Mouse (Mus musculus): ENCODE data around the gene R3hdml. TPM values are rescaled to one million over a fixed set of nuclear protein-coding genes. Genes with fewer than 3 reads are reported as not detected.

R3hdml gene
- polyA plus RNA-seq, 1 experiment from 2014 or later = 29.5 TPM

DNA sequence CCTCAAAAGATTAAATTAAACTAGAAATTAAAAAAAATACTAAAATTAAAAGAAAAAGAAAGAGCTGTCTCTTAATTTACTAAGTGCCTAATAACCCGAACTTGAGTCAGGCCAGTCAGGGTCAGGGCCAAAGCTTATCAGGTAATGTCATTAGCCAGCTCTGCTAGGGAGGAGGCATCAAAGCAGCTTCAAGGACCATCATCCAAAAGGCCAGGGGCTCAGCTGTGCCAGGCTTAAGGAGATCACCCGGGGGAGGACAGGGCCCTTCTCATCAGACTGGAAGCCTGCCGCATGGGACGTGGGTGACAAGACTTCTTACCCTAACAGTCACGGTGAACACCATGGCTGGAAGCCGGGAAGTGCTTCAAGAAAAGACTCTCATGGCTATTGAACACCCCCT is 24.5 kb upstream of the R3hdml start:
- Histone ChIP-seq H3K9me3 (ENCODE audit: control insufficient read depth, low read length) (no peaks in the 10 kb centered on the region), H3K27me3 (ENCODE audit: control insufficient read depth, insufficient read depth, low read length) (no peaks in the 10 kb centered on the region), H3K4me1 (ENCODE audit: control insufficient read depth, insufficient read depth, low read length) (peaks cover 6% of the 10 kb centered on the region), H3K9ac (ENCODE audit: low read depth, low read length) (no peak overlapping the region), H3K27ac (ENCODE audit: low read depth, low read length) (no peak overlapping the region), H3K36me3 (ENCODE audit: control insufficient read depth, insufficient read depth, low read length) (peaks cover 13% of the 10 kb centered on the region), H3K4me2 (replicated peaks; ENCODE audit: low read depth, low read length) (no peak overlapping the region), H3K4me3 (ENCODE audit: low read length) (no peak overlapping the region)
- ATAC-seq (ENCODE audit: low FRiP score, low TSS enrichment) = no peak
- 92% methylated on average over 6 of the region's 6 CpGs for WGBS

GRCm38 (mm10) chr2:163468866-163469265 is 23.3 kb upstream of the R3hdml start:
- peaks cover 6% of the 10 kb centered on the region for H3K4me1 ChIP-seq (ENCODE audit: control insufficient read depth, insufficient read depth, low read length)
- ATAC-seq (ENCODE audit: low FRiP score, low TSS enrichment) = no peak
- no peak overlapping the region for H3K4me3 ChIP-seq (ENCODE audit: low read length)
- no peak overlapping the region for H3K9ac ChIP-seq (ENCODE audit: low read depth, low read length)
- 94% methylated on average over 6 of the region's 6 CpGs for WGBS
- H3K4me2 ChIP-seq (replicated peaks; ENCODE audit: low read depth, low read length) = no peak overlapping the region
- no peak overlapping the region for H3K27ac ChIP-seq (ENCODE audit: low read depth, low read length)
- peaks cover 13% of the 10 kb centered on the region for H3K36me3 ChIP-seq (ENCODE audit: control insufficient read depth, insufficient read depth, low read length)
- no peaks in the 10 kb centered on the region for H3K9me3 ChIP-seq (ENCODE audit: control insufficient read depth, low read length)
- H3K27me3 ChIP-seq (ENCODE audit: control insufficient read depth, insufficient read depth, low read length) = no peaks in the 10 kb centered on the region

GRCm38 (mm10) chr2:163469711-163470110 is 22.4 kb upstream of the R3hdml start:
- H3K27ac ChIP-seq (ENCODE audit: low read depth, low read length) = no peak overlapping the region
- no peak for ATAC-seq (ENCODE audit: low FRiP score, low TSS enrichment)
- 94% methylated on average over 15 of the region's 15 CpGs for WGBS
- H3K4me3 ChIP-seq (ENCODE audit: low read length) = no peak overlapping the region
- peaks cover 13% of the 10 kb centered on the region for H3K36me3 ChIP-seq (ENCODE audit: control insufficient read depth, insufficient read depth, low read length)
- no peak overlapping the region for H3K4me2 ChIP-seq (replicated peaks; ENCODE audit: low read depth, low read length)
- no peaks in the 10 kb centered on the region for H3K9me3 ChIP-seq (ENCODE audit: control insufficient read depth, low read length)
- no peak overlapping the region for H3K9ac ChIP-seq (ENCODE audit: low read depth, low read length)
- H3K4me1 ChIP-seq (ENCODE audit: control insufficient read depth, insufficient read depth, low read length) = peaks cover 6% of the 10 kb centered on the region
- no peaks in the 10 kb centered on the region for H3K27me3 ChIP-seq (ENCODE audit: control insufficient read depth, insufficient read depth, low read length)

- Histone ChIP-seq H3K9ac (ENCODE audit: low read depth, low read length) (no peak overlapping the region), H3K27me3 (ENCODE audit: control insufficient read depth, insufficient read depth, low read length) (no peaks in the 10 kb centered on the region), H3K4me1 (ENCODE audit: control insufficient read depth, insufficient read depth, low read length) (peaks cover 6% of the 10 kb centered on the region), H3K36me3 (ENCODE audit: control insufficient read depth, insufficient read depth, low read length) (peaks cover 13% of the 10 kb centered on the region), H3K27ac (ENCODE audit: low read depth, low read length) (no peak overlapping the region), H3K4me2 (replicated peaks; ENCODE audit: low read depth, low read length) (peak overlapping the region; percentile 88; the same call in 1 of the 2 replicates), H3K9me3 (ENCODE audit: control insufficient read depth, low read length) (no peaks in the 10 kb centered on the region), H3K4me3 (ENCODE audit: low read length) (no peak overlapping the region)
- WGBS = 78% methylated on average over 3 of the region's 3 CpGs
- no peak for ATAC-seq (ENCODE audit: low FRiP score, low TSS enrichment)
Measured at GRCm38 (mm10) chr2:163471136-163471535, 21.0 kb upstream of the R3hdml start.

DNA sequence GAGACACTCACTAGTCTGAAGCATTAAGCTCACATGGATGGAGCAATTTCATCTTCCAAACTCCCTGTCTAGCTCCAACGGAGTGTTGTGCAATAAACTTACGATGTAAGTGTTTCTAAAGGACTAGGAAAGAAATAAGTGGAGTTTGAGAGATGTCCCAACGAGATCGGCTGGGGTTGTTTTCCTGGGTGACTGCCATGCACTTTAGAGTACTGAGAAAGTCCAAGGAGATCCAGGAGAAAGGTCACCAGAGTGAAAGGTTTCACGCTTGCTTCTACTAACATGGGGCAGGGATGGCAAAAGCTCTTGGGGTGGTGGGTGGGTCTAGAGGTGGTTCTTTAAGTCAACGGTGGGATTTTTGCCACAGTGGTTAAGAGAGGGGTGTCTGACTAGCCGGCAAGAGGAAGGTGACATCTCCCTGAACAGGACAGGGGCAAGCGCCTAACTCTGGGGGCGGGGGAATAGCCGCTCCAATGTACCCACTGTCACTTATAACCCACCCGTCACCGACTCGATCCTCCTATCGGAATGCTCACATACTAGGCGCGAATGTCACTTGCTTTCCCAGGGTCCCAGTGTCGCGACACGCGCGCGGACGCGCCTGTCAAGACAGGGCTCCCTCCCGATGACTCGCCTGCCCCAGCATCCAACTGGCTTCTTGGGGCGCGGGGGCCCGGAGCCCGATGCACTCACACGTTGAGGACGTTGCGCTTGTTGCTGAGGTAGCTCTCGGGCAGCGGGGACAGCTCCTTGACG is 20.2 kb upstream of the R3hdml start:
- Histone ChIP-seq H3K9me3 (ENCODE audit: control insufficient read depth, low read length) (no peaks in the 10 kb centered on the region), H3K27me3 (ENCODE audit: control insufficient read depth, insufficient read depth, low read length) (no peaks in the 10 kb centered on the region), H3K4me2 (replicated peaks; ENCODE audit: low read depth, low read length) (peak overlapping the region; percentile 88), H3K4me3 (ENCODE audit: low read length) (peak overlapping the region; percentile 90), H3K9ac (ENCODE audit: low read depth, low read length) (peak overlapping the region; percentile 78), H3K27ac (ENCODE audit: low read depth, low read length) (no peak overlapping the region; the same call in 1 of the 2 replicates), H3K4me1 (ENCODE audit: control insufficient read depth, insufficient read depth, low read length) (peaks cover 6% of the 10 kb centered on the region), H3K36me3 (ENCODE audit: control insufficient read depth, insufficient read depth, low read length) (peaks cover 13% of the 10 kb centered on the region)
- peak; percentile 62 for ATAC-seq (ENCODE audit: low FRiP score, low TSS enrichment)
- WGBS = 5% methylated on average over 36 of the region's 36 CpGs

- no peaks in the 10 kb centered on the region for H3K27me3 ChIP-seq (ENCODE audit: control insufficient read depth, insufficient read depth, low read length)
- H3K4me3 ChIP-seq (ENCODE audit: low read length) = peak within 1 kb of the TSS; percentile 90
- H3K9ac ChIP-seq (ENCODE audit: low read depth, low read length) = peak within 1 kb of the TSS; percentile 78
- WGBS = under 1% methylated on average over 30 of the region's 30 CpGs
- peak; percentile 95 for ATAC-seq (ENCODE audit: low FRiP score, low TSS enrichment)
- peaks cover 6% of the 10 kb centered on the region for H3K4me1 ChIP-seq (ENCODE audit: control insufficient read depth, insufficient read depth, low read length)
- peaks cover 13% of the 10 kb centered on the region for H3K36me3 ChIP-seq (ENCODE audit: control insufficient read depth, insufficient read depth, low read length)
- no peak within 1 kb of the TSS; the same call in 1 of the 2 replicates for H3K27ac ChIP-seq (ENCODE audit: low read depth, low read length)
- H3K4me2 ChIP-seq (replicated peaks; ENCODE audit: low read depth, low read length) = peak within 1 kb of the TSS; percentile 88
- H3K9me3 ChIP-seq (ENCODE audit: control insufficient read depth, low read length) = no peaks in the 10 kb centered on the region
Measured at GRCm38 (mm10) chr2:163472466-163472851, 19.7 kb upstream of the R3hdml start, which contains the start of gene Fitm2. TSS of gene Fitm2 (minus strand) at chr2:163472629.

DNA sequence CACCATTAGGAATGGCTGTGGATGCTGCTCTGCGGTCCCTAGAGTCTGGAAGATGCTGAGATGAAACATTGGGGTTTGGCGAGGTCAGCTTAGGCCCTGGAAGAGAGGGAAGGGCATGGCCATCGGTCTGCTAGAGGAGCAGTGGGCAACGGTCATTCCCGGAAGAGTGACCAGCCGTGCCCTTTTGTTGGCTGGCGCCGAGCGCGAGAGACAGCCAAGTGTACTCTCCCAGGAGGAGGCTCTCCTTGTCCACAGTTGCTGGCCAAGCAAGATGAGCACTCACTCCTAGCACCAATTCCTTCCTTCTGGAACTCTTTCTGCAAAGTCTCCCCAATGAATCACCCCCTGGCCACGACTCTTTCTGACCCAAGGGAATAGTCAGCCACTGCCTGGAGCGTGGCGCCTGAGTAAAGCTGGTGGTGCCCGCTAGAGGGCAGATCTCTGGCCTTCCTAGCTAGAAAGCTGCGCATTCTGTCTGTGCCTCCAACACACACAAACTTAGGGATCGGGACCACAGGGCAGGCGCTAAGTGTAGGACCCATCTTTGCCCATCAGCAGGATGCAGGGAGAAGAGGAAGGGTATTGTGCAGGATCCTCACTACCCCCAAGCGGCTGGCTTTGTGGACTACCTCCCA is 11.8 kb upstream of the R3hdml start:
- H3K9me3 ChIP-seq (ENCODE audit: control insufficient read depth, low read length) = no peaks in the 10 kb centered on the region
- peaks cover 8% of the 10 kb centered on the region for H3K27me3 ChIP-seq (ENCODE audit: control insufficient read depth, insufficient read depth, low read length)
- WGBS = 52% methylated on average over 18 of the region's 18 CpGs
- H3K36me3 ChIP-seq (ENCODE audit: control insufficient read depth, insufficient read depth, low read length) = no peaks in the 10 kb centered on the region
- peaks cover 5% of the 10 kb centered on the region for H3K4me1 ChIP-seq (ENCODE audit: control insufficient read depth, insufficient read depth, low read length)
- no peak overlapping the region for H3K4me3 ChIP-seq (ENCODE audit: low read length)
- H3K9ac ChIP-seq (ENCODE audit: low read depth, low read length) = no peak overlapping the region
- H3K27ac ChIP-seq (ENCODE audit: low read depth, low read length) = no peak overlapping the region
- H3K4me2 ChIP-seq (replicated peaks; ENCODE audit: low read depth, low read length) = no peak overlapping the region; the same call in 1 of the 2 replicates
- ATAC-seq (ENCODE audit: low FRiP score, low TSS enrichment) = no peak

DNA sequence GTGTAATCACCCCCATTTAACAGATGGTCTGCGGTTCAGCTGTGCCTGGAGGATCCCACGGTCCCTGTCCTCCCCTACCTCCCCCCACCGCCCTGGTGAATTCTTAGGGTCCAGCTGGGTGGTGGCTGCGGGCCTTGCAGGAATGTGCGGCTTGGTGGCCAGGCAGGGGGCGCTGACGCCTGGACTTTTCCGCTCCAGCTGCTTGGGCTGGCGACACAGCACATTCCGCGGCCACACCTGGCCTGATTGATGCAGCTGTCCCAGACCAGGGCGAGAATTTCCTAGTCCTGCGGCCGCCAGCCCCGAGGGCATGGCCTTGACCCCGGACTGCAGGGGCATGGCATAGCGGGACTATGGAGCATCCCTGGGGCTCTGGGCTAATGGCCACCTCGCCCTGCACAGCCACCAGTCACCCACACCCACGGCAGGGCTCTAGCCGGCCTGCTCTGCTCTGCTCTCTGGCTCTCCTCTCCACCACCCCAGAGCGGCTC is 10.5 kb upstream of the R3hdml start:
- peak; percentile 76 for ATAC-seq (ENCODE audit: low FRiP score, low TSS enrichment)
- Histone ChIP-seq H3K4me3 (ENCODE audit: low read length) (peak overlapping the region; percentile 20; the same call in 1 of the 2 replicates), H3K9me3 (ENCODE audit: control insufficient read depth, low read length) (no peaks in the 10 kb centered on the region), H3K4me2 (replicated peaks; ENCODE audit: low read depth, low read length) (peak overlapping the region; percentile 51), H3K9ac (ENCODE audit: low read depth, low read length) (0 out of 2 replicates have a peak overlapping the region, but pooled peaks have one; percentile 5), H3K27ac (ENCODE audit: low read depth, low read length) (no peak overlapping the region), H3K27me3 (ENCODE audit: control insufficient read depth, insufficient read depth, low read length) (peaks cover 8% of the 10 kb centered on the region), H3K36me3 (ENCODE audit: control insufficient read depth, insufficient read depth, low read length) (no peaks in the 10 kb centered on the region), H3K4me1 (ENCODE audit: control insufficient read depth, insufficient read depth, low read length) (peaks cover 8% of the 10 kb centered on the region)
- 2% methylated on average over 20 of the region's 21 CpGs for WGBS

- H3K27ac ChIP-seq (ENCODE audit: low read depth, low read length) = no peak overlapping the region
- H3K4me1 ChIP-seq (ENCODE audit: control insufficient read depth, insufficient read depth, low read length) = 0 out of 2 replicates have a peak, but pooled peaks cover 2% of the 10 kb centered on the region
- H3K9me3 ChIP-seq (ENCODE audit: control insufficient read depth, low read length) = no peaks in the 10 kb centered on the region
- no peaks in the 10 kb centered on the region for H3K27me3 ChIP-seq (ENCODE audit: control insufficient read depth, insufficient read depth, low read length)
- H3K4me2 ChIP-seq (replicated peaks; ENCODE audit: low read depth, low read length) = no peak overlapping the region
- no peak overlapping the region for H3K4me3 ChIP-seq (ENCODE audit: low read length)
- H3K36me3 ChIP-seq (ENCODE audit: control insufficient read depth, insufficient read depth, low read length) = no peaks in the 10 kb centered on the region
- no peak overlapping the region for H3K9ac ChIP-seq (ENCODE audit: low read depth, low read length)
- WGBS = 94% methylated on average over 3 of the region's 3 CpGs
- no peak for ATAC-seq (ENCODE audit: low FRiP score, low TSS enrichment)
Measured at GRCm38 (mm10) chr2:163487360-163487759, 4.8 kb upstream of the R3hdml start.

All from kidney, embryonic 14.5 days (tissue).